Mouse (Mus musculus) bone marrow macrophage, adult 2 months (primary cell): ENCODE results near the gene Kat5. TPM values are rescaled to one million over a fixed set of nuclear protein-coding genes. Genes with fewer than 3 reads are reported as not detected.
A peak's percentile ranks its signal among the peaks of the same experiment; 100 is the strongest.

ENCODE experiments used
- H3K27ac ChIP-seq: 2 replicates; pipeline ENCODE4 v1.5.1; 2012; ENCODE audit warnings: low read depth, low read length; ENCODE audit not compliant: insufficient read depth
- H3K4me1 ChIP-seq: 2 replicates; pipeline ENCODE4 v1.6.1; 2012; ENCODE audit warnings: low read length; ENCODE audit not compliant: control insufficient read depth, insufficient read depth
- H3K4me3 ChIP-seq: 2 replicates; pipeline ENCODE4 v1.5.1; 2012; ENCODE audit warnings: mild to moderate bottlenecking, low read length, moderate library complexity; ENCODE audit not compliant: insufficient read depth
- CTCF ChIP-seq: IDR thresholded peaks from 2 replicates; pipeline ENCODE4 v1.5.1; 2012; ENCODE audit warnings: low read depth, mild to moderate bottlenecking, low read length, moderate library complexity
- POLR2A ChIP-seq: IDR thresholded peaks from 2 replicates; pipeline ENCODE4 v1.6.1; 2012; ENCODE audit warnings: mild to moderate bottlenecking, low read depth, low read length, borderline replicate concordance
- polyA plus RNA-seq: library from polyadenylated mRNA; stranded (reverse); fragments of >200 nt; gene quantifications from 2 replicates; pipeline ENCODE4 v1.2.4, GENCODE M21; 2012; ENCODE audit not compliant: missing spikeins, insufficient read depth, insufficient read length

Kat5 gene
- polyA plus RNA-seq, 1 experiment: 56.6 TPM

DNA sequence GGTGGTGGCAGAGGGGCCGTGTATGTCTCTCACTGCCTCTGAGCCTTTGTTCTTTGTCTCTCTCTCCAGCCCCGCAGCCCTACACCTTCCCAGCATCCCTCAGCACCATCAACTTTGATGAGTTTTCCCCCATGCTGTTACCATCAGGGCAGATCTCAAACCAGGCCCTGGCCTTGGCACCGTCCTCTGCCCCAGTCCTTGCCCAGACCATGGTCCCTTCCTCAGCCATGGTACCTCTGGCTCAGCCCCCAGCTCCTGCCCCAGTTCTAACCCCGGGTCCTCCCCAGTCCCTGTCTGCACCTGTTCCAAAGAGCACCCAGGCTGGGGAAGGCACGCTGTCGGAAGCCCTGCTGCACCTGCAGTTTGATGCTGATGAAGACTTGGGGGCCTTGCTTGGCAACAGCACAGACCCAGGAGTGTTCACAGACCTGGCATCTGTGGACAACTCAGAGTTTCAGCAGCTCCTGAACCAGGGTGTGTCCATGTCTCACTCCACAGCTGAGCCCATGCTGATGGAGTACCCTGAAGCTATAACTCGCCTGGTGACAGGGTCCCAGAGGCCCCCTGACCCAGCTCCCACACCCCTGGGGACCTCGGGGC, 36.8 kb upstream of the Kat5 start:
- no peak for TF ChIP-seq POLR2A
- no peak for TF ChIP-seq CTCF

DNA sequence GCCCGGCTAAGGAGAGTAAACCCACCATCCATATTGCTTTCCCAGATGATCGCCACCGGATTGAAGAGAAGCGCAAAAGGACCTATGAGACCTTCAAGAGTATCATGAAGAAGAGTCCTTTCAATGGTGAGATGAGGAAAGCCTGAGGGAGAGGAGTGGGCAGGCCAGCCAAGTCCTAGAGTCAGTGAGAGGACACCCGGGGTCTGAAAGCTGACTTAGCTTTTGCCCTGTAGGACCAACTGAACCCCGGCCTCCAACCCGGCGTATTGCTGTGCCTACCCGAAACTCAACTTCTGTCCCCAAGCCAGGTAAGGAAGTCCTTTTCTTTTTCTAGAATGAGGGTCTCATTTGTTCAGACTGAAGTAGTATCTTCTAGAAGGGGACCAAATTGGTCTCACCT, 35.2 kb upstream of the Kat5 start:
- TF ChIP-seq POLR2A: no peak
- TF ChIP-seq CTCF: no peak
- peaks cover 15% of the 10 kb centered on the region for H3K4me1 ChIP-seq
- H3K27ac ChIP-seq: no peak overlapping the region
- no peak overlapping the region for H3K4me3 ChIP-seq

More for the DNA sequence above, 36.8 kb upstream of the Kat5 start:
- H3K4me3 ChIP-seq: no peak overlapping the region
- H3K4me1 ChIP-seq: peaks cover 15% of the 10 kb centered on the region
- H3K27ac ChIP-seq: no peak overlapping the region

DNA sequence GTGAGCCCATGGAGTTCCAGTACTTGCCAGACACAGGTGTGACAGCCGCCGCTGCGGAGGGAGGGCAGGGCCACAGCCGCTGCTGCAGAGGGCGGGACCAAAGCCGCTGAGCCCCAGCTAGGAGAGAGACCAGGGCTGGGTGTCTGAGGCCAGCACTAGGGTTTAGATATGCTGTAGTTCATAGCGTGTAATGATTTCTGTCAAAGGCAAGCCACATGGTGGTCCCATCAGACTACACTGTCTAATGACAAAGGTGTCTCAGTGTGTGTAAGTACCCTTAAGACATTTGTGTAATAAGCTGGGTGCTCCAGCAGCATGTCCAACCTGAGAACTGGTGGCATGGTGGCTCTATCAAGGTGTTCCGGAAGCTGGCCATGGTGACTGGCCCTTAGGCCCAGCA, 31.6 kb upstream of the Kat5 start:
- H3K27ac ChIP-seq: no peak overlapping the region
- peaks cover 19% of the 10 kb centered on the region for H3K4me1 ChIP-seq
- TF ChIP-seq POLR2A (no peak), CTCF (no peak)

DNA sequence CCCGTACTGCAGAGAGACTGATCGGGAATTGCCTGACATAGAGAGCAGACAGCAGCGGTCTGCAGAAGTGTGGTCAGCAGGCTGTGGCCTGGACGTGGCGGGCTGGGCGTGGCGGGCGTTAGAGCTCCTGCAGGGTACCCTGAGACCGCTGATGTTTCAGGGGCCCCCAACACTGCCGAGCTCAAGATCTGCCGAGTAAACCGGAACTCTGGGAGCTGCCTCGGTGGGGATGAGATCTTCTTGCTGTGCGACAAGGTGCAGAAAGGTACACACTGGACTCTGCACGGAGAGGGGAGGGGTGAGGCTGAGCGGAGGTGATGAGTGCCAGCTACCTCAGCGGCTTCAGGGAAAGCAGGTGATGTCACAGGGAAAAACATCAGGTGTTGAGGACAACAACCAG, 31.0 kb upstream of the Kat5 start:
- Histone ChIP-seq H3K4me3 (no peak overlapping the region), H3K27ac (no peak overlapping the region), H3K4me1 (peaks cover 25% of the 10 kb centered on the region)
- TF ChIP-seq CTCF (no peak), POLR2A (no peak)

More for the DNA sequence above, 31.6 kb upstream of the Kat5 start:
- H3K4me3 ChIP-seq: no peak overlapping the region

DNA sequence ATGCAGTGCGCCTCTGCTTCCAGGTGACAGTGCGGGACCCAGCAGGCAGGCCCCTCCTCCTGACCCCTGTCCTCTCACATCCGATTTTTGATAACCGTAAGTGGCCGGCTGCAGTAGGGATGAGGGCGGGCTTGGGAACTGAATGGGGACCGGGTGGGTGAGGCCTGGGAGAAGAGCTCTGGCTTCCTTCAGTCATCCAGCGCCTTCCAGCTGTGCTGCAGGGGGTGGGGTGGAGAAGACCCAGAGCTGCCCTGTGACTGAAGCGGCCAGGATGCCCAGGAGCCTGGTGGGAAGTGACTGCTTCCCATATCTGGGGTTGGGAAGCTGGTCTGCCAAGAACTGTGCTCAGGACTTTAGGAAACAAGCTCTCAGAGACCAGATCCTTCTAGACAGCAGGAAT, 30.3 kb upstream of the Kat5 start:
- H3K4me1 ChIP-seq: peaks cover 25% of the 10 kb centered on the region
- H3K27ac ChIP-seq: no peak overlapping the region
- H3K4me3 ChIP-seq: no peak overlapping the region
- no peak for TF ChIP-seq CTCF
- no peak for TF ChIP-seq POLR2A

DNA sequence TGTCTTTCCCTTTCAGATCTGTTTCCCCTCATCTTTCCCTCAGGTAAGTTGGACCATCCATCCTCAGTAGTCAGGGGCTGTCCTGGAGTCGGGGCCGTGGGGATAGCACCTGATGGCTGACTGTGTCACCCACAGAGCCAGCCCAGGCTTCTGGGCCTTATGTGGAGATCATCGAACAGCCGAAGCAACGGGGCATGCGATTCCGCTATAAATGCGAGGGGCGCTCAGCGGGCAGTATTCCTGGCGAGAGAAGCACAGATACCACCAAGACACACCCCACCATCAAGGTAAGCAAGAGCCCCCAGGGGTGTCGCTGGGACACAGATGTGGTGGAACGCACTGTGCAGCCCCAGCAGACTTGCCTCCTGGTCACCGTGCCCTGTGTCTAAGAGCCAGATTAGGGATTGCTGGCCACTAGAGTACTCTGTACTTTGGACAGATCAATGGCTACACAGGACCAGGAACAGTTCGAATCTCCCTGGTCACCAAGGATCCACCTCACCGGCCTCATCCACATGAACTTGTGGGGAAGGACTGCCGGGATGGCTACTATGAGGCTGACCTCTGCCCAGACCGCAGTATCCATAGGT, 28.5 kb upstream of the Kat5 start:
- H3K4me3 ChIP-seq: peak overlapping the region; percentile 94
- peaks cover 25% of the 10 kb centered on the region for H3K4me1 ChIP-seq
- no peak overlapping the region for H3K27ac ChIP-seq
- no peak for TF ChIP-seq CTCF
- no peak for TF ChIP-seq POLR2A

DNA sequence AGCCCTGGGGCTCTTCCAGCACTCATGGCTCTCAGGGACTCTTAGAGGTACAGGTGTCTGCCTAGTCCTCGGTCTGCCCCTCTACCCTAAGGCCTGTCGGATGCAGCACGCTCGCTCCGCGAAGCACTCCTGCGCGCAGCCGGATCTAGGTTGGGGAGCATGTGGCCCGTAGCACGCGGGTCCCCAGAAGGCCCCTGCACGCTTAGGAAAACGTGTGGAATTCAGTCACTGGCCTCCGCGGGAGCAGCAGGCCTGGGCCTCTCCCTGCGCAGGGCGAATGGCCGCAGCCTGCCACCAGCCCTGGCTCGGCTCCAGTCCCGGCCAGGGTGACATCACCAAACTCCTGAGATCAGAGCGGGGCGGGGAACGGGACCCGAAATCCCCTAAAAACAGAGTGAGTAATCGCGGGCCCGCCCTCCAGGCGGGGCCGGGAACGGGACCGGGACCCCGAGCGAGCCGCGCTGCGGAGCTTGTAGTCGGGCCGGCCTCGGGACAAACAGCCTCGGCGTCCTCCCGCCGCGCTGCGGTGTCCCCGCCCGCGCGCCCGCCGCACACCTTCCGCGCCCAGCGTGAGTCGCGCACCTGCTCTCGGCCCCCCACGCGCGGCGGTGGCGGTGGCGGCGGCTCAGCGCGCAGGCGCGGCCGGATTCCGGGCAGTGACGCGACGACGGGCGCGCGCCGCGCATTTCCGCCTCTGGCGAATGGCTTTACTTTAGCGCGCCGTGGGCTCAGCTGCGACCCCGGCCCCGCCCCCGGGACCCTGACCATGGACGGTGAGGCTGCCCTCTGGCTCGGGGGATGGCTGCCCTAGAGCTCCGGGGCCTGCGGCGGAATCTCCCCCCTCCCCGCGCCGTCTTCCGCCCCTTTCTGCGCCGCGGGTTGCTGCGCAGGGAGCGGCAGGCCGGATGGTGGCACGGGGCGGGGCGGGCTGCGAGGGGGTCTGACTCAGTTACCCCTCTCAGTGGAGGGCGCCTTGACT, 27.3 kb upstream of the Kat5 start, which contains the start of gene Rela:
TSS of gene Rela (plus strand) at position 415 of the 979 bp plus-strand sequence.
- Histone ChIP-seq H3K27ac (peak within 1 kb of the TSS; percentile 84), H3K4me1 (peaks cover 25% of the 10 kb centered on the region), H3K4me3 (peak within 1 kb of the TSS; percentile 94)
- no peak for TF ChIP-seq POLR2A
- no peak for TF ChIP-seq CTCF

DNA sequence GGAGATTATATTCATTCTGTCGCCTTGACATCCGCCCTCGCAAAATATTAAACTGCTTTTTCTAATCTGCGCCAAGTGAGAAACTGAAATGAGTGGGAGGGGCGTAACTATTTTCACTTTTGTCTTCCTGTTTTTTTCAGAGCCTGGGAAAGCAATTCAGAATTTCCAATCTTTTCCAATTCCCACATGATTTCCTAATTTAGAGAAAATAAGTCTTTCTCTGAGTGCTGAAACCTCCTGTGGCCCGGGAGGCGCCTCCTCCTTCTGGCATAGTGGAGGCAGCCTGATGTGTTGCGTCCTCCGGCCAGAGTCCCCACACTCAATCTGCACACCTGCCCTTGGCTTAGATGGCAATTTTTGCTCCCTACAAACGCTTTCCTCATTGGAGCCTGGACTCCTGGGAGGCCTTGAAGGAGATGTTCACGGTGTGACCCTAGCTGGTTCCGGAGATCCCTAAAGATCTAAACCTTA, 26.6 kb upstream of the Kat5 start:
- H3K4me1 ChIP-seq: peaks cover 25% of the 10 kb centered on the region
- TF ChIP-seq CTCF: no peak
- TF ChIP-seq POLR2A: no peak
- H3K27ac ChIP-seq: peak overlapping the region; percentile 84
- H3K4me3 ChIP-seq: peak overlapping the region; percentile 94

DNA sequence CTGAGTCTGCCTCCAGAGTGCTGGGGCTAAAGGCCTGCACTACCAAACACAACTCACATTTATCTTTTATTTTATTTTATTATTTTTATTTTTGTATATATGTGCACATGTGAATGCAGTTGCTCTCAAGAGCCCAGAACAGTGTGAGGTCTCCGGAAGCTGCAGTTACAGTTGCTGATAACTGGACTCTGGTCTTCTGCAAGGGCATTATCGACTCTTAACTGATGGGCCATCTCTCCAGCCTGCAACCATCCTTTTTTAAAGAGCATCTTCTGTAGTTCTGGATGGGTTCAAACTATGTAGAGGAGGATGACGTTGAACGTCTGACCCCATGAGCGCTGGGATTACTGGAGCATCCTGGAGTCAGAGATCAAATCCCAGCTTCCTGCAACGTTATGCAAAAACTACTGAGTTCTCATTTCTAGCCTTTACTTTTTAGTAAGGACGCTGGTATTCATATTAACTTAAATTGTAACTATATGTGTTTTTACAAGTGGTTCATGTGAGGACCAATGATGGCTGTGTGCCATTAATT, 26.1 kb upstream of the Kat5 start:
- H3K4me1 ChIP-seq: peaks cover 25% of the 10 kb centered on the region
- H3K27ac ChIP-seq: no peak overlapping the region
- H3K4me3 ChIP-seq: no peak overlapping the region
- TF ChIP-seq CTCF (no peak), POLR2A (no peak)
